Mouse (Mus musculus) brain, embryonic 18.5 days (tissue): ENCODE data around the gene Rps19.

Experiments used
- DNase-seq: peaks from one replicate; pipeline ENCODE4 v3.0.0-alpha.2; 2012; ENCODE audit warnings: low read depth, low spot score

The Rps19 gene

GRCm38 (mm10) chr7:24902630-24903443, 18.7 kb downstream of the Rps19 start, which contains the start of gene Arhgef1:
Gene Arhgef1, plus strand, starts transcription at chr7:24902912.
- no peak for DNase-seq

GRCm38 (mm10) chr7:24903444-24903825, 19.3 kb downstream of the Rps19 start:
- no peak for DNase-seq

GRCm38 (mm10) chr7:24904070-24904483, 19.9 kb downstream of the Rps19 start:
- peak; percentile 96 for DNase-seq

GRCm38 (mm10) chr7:24904936-24905335, 20.8 kb downstream of the Rps19 start:
- DNase-seq: no peak

- DNase-seq: no peak
Measured at GRCm38 (mm10) chr7:24906551-24906950, 22.4 kb downstream of the Rps19 start.

- DNase-seq: no peak
Measured at GRCm38 (mm10) chr7:24907211-24907748, 23.1 kb downstream of the Rps19 start.

GRCm38 (mm10) chr7:24912480-24912879, 28.3 kb downstream of the Rps19 start:
- no peak for DNase-seq

- DNase-seq: no peak
Measured at GRCm38 (mm10) chr7:24918763-24919323, 34.7 kb downstream of the Rps19 start.

- DNase-seq: no peak
Measured at GRCm38 (mm10) chr7:24919728-24920127, 35.6 kb downstream of the Rps19 start.

GRCm38 (mm10) chr7:24930475-24930874, 46.3 kb downstream of the Rps19 start:
- no peak for DNase-seq

GRCm38 (mm10) chr7:24931651-24932050, 47.5 kb downstream of the Rps19 start:
- no peak for DNase-seq
